ENCODE assay signal across 1 mouse cellular context in the genomic region with DNA sequence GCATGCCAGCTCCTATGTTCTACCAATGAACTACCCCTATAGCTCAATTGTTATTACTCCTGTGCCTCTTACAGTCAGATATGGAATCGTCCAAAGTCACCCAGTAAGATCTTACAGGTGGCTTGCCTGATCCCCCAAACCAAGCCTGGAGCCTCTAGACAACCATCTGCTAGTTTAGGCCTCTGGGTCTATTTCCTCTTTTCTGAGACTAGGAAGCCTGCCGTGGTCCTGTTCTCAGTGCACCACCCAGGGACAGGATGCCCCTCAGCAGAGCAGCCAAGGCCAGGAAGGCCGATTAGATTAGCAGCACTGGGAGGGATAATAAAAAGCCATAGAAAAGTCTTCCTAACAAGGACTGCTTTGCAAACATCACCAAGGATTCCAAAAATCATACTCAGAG.
TF ChIP-seq lines count a peak whose summit lies in the region.

No protein-coding gene starts in this region.

TF ChIP-seq in MEL, 35 proteins besides CTCF, POLR2A, EP300 and RAD21:
- TF ChIP-seq MAFK (IDR thresholded peaks at IDR 0.05; ENCODE audit: borderline replicate concordance, low read depth, low read length): no peak
- TF ChIP-seq MYB (IDR thresholded peaks at IDR 0.05; ENCODE audit: low read depth, low read length): no peak
- peak; percentile 40; the same call in 1 of the 2 replicates for TF ChIP-seq MAX (IDR thresholded peaks at IDR 0.05; ENCODE audit: low read length)
- TF ChIP-seq NELFE (IDR thresholded peaks at IDR 0.05; ENCODE audit: low read depth, low read length): peak; percentile 46
- peak; percentile 91 for TF ChIP-seq TBP (IDR thresholded peaks at IDR 0.05; ENCODE audit: low read depth, low read length)
- TF ChIP-seq POLR2AphosphoS5 (IDR thresholded peaks at IDR 0.05; ENCODE audit: borderline replicate concordance, low read depth, low read length): no peak; the same call in 1 of the 2 replicates
- peak; percentile 56 for TF ChIP-seq TCF12 (IDR thresholded peaks at IDR 0.05; ENCODE audit: low read depth, low read length)
- 0 out of 2 replicates have a peak, but pooled peaks have one; percentile 40 for TF ChIP-seq SIN3A (IDR thresholded peaks at IDR 0.05; ENCODE audit: low read length)
- peak; percentile 86 for TF ChIP-seq TAL1 (IDR thresholded peaks at IDR 0.05; ENCODE audit: low read length)
- TF ChIP-seq CHD2 (IDR thresholded peaks at IDR 0.05; ENCODE audit: low read length): no peak
- TF ChIP-seq HCFC1 (IDR thresholded peaks at IDR 0.05; ENCODE audit: low read depth, low read length): peak; percentile 66
- TF ChIP-seq RCOR1 (IDR thresholded peaks at IDR 0.05; ENCODE audit: low read depth, low read length): peak; percentile 54
- peak; percentile 79 for TF ChIP-seq MYC (IDR thresholded peaks at IDR 0.05; ENCODE audit: low read depth, low read length)
- 0 out of 2 replicates have a peak, but pooled peaks have one; percentile 3 for TF ChIP-seq MXI1 (IDR thresholded peaks at IDR 0.05; ENCODE audit: low read depth, low read length)
- peak; percentile 44; the same call in 1 of the 2 replicates for TF ChIP-seq ETS1 (IDR thresholded peaks at IDR 0.05; ENCODE audit: low read depth, low read length)
- TF ChIP-seq GATA1 (IDR thresholded peaks at IDR 0.05; ENCODE audit: low read depth, low read length): peak; percentile 69
